Mouse (Mus musculus) frontal cortex, adult 2 months (tissue): ENCODE measurements around the gene Pip5kl1. TPM values are rescaled to one million over a fixed set of nuclear protein-coding genes. Genes with fewer than 3 reads are reported as not detected.

ENCODE experiments used
- DNase-seq, 2 experiments: peaks; one replicate each; pipeline ENCODE4 v3.0.0; 2022; ENCODE audit warnings: low spot score in 1 of 2; ENCODE audit errors: extremely low spot score in 1 of 2
- polyA plus RNA-seq: library from polyadenylated mRNA; depleted of rRNA; stranded (reverse); fragments of >200 nt; gene quantifications from 2 replicates; pipeline ENCODE4 v1.2.3, GENCODE M21; 2012; rRNA removed

Gene Pip5kl1
- polyA plus RNA-seq = 22.7 and 23.6 TPM in 2 replicates

DNA sequence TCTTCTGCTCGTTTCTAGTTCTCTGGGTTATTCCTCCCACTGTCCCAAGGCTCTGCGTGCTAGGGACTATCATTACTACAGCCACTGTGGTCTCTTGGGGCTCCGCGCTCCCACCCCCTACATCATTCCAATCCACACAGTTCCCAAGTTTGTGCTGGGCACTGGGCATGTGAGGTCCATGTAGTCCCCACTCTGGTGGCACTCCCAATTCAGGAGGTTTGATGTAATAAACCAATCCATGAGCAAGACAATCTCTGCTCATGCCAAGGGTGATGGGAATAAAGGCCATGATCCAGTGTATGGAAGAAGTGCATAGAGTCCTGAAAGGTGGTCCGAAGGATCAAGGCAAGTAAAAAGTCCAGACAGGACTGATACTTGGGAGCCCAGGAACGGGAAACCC, at the start of gene Pip5kl1:
Gene Pip5kl1 (plus strand): TSS at position 301 of the 400 bp plus-strand sequence.
- DNase-seq = no peak

DNA sequence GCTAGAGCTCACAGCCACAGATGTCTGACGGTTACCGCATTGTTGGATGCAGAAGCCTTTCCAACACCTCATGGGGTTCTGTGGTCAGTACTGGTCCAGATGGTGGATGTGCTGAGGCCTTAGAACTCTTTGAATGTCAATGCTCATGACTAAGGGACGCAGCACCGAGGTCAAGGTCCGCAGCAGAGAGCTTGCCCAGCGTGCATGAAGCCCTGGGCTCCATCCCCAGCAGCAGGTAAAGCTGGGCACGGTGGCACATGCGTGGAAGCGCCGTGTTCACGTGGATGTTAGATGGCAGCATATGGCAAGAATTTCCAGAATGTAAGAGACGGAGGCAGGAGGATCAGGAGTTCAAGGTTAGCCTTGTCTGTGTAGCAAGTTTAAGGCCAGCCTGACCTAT, 48.8 kb upstream of the Pip5kl1 start:
- no peak for DNase-seq

DNA sequence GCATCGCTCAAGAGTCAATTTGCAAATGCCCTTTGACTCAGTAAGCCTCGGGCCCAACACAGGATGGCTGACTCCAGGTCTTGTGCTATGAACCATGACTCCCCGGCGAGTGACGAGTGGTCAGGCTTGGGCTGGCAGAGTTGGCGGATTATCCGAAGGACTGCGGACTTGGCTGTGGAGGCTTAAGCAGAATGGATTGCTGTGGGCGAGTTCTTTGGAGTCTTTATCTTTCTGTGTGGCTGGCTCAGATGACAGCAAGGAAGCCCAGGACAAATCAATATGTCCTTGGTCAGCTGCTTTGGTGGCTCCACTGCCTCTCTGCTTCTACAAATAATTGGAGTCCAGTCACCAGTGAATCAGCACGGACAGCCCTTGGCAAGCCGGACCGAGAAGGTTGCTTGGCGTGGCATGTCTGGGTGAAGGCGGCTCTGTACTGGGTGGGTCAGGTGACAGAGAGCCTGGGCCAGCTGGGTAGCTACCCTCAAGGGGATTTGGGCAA, 47.1 kb upstream of the Pip5kl1 start:
- no peak for DNase-seq

- no peak for DNase-seq
Observed at GRCm38 (mm10) chr2:32528326-32528725, 46.3 kb upstream of the Pip5kl1 start.

DNA sequence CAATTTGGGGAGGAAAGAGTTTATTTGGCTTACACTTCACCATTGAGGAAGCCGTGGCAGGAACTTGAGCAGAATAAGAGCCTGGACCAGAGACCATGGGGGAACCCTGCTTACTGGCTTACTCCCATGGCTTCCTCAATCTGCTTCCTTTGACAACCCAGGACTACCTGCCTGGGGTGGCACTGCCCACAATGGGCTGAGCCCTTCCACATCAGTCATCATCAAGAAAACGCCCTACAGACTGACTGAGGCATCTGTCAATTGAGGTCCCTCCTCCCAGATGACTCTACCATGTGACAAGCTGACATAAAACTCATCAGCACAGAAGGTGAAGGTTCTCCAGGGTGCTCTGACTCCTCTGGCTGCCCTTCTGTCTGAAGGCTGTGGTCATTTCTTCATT, 44.1 kb upstream of the Pip5kl1 start:
- no peak for DNase-seq

DNA sequence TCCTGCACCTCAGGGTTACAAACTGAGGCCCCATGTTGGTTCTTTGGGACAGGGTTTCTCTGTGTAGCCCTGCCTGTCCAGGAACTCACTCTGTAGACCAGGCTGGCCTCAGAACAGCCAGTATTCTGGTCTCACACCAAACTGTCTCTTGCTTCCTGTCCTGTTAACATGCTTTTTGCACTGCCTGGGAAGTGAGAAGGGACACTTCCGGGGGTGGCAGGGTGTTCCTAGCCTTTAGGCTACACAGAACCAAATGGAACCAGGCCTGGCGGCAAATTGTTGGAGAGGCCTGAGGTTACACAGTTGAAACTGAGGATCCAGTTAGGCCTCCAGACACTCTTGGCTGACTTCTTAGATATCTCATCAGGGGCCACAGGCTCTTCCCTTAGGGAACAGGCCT, 41.4 kb upstream of the Pip5kl1 start:
- no peak for DNase-seq

GRCm38 (mm10) chr2:32534061-32534732, 40.4 kb upstream of the Pip5kl1 start:
- no peak for DNase-seq

DNA sequence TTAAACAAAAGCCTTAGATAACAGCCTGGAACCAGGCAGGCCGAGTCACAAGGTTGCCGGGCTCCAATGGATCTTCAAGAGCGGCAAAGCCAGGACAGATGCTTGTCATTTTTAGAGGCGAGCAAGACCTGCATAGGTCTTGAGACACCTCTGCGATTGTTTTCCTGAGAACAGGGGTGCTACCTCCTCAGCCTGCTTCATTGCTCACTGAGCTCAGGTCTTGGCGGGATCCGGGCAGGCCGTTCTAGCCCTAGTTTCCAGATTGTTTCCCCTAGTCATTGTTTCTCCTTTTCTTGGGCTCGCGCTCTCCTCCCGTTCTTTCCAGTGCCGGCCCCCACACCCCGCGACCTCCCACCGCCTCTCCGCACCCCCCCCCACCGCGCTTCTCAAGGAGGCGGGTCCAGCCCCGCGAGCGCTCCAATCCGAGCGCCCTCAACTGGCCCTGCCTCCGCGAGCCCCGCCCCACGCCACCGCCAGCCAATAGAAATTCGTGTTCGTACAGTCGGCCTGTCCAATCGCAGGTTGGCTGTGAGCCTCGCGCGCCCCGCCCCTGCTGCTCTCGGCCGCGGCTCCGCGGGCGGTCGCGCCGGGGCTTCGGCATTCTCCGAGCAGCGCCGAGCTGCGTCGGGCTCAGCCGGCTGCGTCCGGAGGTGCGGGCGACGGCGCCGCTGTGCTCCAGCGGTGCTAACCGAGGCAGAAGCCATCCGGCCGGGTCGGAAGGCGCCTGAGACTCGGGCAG, 39.7 kb upstream of the Pip5kl1 start, which contains the start of gene Fam102a:
Gene Fam102a (plus strand): TSS at position 600 of the 739 bp plus-strand sequence.
- peak; percentile 96 to 99 for DNase-seq

GRCm38 (mm10) chr2:32535501-32535991, 39.1 kb upstream of the Pip5kl1 start:
- peak in 1 of 2 experiments; percentile 47 for DNase-seq

DNA sequence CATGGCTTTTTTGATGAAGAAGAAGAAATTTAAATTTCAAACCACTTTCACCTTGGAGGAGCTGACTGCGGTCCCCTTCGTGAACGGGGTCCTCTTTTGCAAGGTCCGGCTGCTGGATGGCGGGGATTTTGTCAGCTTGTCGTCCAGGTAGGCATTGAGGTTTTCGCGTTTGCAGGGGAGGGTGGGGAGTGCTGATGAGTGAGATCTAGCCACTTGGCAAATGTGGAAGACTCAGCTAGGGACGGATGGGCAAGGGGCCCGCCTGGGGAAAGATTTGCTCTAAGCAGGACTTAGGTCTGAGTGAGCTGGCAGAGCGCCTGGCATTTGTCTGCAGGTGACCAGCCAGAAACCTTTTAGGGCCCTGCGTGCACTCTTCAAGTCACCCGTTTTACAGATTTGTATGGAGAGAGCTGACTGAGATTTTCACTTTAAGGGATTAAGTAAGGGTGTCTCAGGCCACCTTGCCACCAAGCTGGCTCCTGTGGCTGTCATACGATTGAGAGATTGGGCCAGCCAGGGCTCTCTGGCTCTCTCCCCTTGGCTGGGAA, 38.4 kb upstream of the Pip5kl1 start:
- no peak for DNase-seq

DNA sequence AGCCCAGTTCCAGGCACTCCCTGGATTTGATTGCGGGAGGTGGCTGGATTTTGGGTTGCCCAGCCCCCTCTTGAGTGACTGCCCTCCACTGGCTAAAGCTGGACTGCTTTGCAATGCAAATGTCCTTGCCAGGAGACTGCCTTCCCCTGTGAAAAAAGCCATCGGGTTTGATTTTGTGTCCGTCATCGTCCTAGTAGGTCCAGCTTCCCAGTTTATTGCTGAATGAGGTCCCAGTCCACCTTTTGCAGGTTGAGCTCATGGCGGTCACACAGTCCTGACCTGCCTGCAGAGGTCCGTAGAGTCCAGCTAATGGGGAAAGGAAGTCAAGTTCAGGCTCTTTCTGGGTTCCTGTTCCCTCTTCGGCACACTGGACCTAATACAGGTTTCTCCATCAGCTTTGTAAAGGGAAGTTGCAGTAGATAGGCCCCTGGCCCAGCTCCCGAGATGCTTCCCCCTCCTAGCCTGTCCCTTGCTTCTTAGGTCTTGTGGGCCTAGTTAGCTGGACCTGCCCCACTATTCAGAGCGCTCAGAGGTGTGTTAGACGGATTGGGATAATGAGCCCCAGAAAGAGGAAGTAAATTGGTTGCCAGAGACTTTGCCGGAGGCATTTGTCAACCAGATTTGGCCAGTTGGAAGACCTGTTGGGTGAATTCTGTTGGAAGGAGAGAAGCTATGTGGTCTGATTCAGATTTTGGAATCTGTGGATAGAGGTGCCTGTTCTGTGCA, 37.8 kb upstream of the Pip5kl1 start:
- peak; percentile 41 to 68 for DNase-seq

- DNase-seq = no peak
Observed at GRCm38 (mm10) chr2:32537360-32537905, 37.2 kb upstream of the Pip5kl1 start.

DNA sequence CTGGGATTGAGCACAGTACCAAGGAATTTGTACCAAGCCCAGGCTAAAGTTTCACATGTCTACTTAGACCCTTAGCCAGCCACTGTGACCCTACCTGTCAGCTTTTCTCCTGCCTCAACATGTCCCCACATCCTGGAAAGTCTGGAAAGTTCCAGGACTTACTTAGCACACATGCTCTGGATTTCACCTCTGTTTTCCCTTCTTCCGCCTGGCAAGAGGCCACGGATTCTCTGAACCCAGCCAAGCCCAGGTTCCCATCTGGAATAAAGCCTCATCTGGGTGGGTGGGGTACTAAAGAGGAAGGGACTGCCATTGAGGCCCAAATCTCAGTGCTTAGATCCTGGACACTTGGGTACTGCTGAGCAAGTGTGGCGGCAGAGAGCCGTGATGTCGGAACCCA, 36.7 kb upstream of the Pip5kl1 start:
- no peak for DNase-seq

GRCm38 (mm10) chr2:32538461-32538860, 36.1 kb upstream of the Pip5kl1 start:
- DNase-seq = no peak

GRCm38 (mm10) chr2:32539452-32539981, 35.1 kb upstream of the Pip5kl1 start:
- no peak for DNase-seq

DNA sequence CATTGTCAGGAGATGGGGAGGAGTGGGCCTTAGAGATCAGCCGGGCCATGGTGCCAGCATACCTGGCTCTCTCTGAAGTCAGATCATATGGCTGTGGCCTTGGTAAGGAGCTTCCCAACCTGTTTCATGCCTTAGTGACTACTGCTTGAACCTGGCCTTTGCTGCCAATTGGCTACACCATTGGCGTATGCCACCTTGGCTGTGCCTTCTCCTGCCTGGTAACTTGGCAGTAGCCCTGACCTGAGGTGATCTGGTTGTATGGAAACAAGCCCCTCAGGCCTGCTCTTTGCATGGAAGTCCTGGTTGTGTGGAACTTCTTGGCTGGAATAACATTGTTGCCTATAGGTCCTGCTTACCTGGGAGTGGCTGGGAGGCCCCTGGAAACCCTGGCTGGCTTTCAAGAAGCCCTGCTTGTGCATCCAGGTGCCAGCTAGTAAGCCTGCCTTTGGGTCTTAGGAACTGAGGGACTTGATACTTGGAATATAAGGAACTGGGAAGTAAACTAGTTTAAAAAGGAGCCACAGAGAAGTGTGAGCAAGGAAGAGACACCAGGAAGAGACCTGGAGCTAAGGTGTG, 33.2 kb upstream of the Pip5kl1 start:
- DNase-seq = no peak

GRCm38 (mm10) chr2:32541986-32542573, 32.5 kb upstream of the Pip5kl1 start:
- no peak for DNase-seq

- peak in 1 of 2 experiments; percentile 54 for DNase-seq
Observed at GRCm38 (mm10) chr2:32543031-32543449, 31.6 kb upstream of the Pip5kl1 start.

GRCm38 (mm10) chr2:32546951-32547350, 27.6 kb upstream of the Pip5kl1 start:
- DNase-seq = no peak
